Mouse (Mus musculus) brown adipose tissue, adult 24 weeks (tissue): ENCODE measurements around the gene Zfp58. TPM values are rescaled to one million over a fixed set of nuclear protein-coding genes. Genes with fewer than 3 reads are reported as not detected.
A peak's percentile ranks its signal among the peaks of the same experiment; 100 is the strongest.
"Not testable (repeated sequence)": the region's sequence is repeated elsewhere in the genome, so short reads cannot be mapped to it uniquely, and the experiment has no call there.

Source experiments
- H3K27ac ChIP-seq: fragments of 200-500 bp; replicated peaks from 2 replicates; pipeline ENCODE4 v1.5.1; 2012; ENCODE audit warnings: low read depth, mild to moderate bottlenecking, low read length
- H3K4me1 ChIP-seq: fragments of 200-500 bp; 2 replicates; pipeline ENCODE4 v1.6.1; 2012; ENCODE audit warnings: low read length, mixed read lengths; ENCODE audit not compliant: control insufficient read depth, insufficient read depth, insufficient read length
- H3K4me3 ChIP-seq: fragments of 200-500 bp; 2 replicates; pipeline ENCODE4 v1.5.1; 2012; ENCODE audit warnings: low read depth, mild to moderate bottlenecking, low read length, moderate library complexity; ENCODE audit not compliant: insufficient read depth
- polyA plus RNA-seq: library from polyadenylated mRNA; stranded (reverse); fragments of >200 nt; gene quantifications from 2 replicates; pipeline ENCODE4 v1.2.4, GENCODE M21; 2012; ENCODE audit not compliant: missing spikeins, insufficient read depth, insufficient read length

Gene Zfp58
- 3.1 and 4.8 TPM in 2 replicates for polyA plus RNA-seq

DNA sequence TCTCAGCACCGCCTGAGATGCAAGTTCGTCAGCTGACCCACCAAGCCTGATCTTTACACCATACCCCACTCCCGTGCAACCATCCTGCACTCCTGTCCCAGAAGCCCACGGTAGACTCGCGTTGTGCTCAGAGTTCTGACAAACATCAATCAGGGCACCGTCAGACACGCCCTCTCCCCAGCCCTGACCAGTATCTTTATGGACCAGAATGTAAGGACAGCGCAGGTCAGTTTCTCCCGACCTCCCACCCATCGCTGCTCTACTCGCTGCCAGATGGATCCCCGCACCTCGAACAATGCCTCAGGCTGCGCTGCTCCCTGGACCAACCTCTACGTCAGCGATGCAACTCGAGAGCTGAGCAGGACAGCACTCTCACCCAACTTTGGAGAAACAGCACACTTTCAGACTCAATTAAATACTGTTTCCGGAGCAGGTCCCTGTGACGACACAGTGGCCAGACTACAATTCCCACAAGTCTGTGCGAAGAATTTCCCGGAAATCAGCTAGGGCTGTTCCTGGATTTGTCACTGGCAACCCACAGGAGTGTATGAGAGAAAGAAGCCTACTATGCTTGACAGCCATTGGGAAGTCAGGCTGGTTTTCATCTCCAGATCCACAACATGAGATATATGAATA lies at the start of gene Zfp58:
Gene Zfp58, minus strand, starts transcription at position 472 of the 636 bp plus-strand sequence.
- peak within 1 kb of the TSS; percentile 99 for H3K4me3 ChIP-seq
- no peak within 1 kb of the TSS; the same call in 1 of the 2 replicates for H3K27ac ChIP-seq
- peaks cover 5% of the 10 kb centered on the region for H3K4me1 ChIP-seq

DNA sequence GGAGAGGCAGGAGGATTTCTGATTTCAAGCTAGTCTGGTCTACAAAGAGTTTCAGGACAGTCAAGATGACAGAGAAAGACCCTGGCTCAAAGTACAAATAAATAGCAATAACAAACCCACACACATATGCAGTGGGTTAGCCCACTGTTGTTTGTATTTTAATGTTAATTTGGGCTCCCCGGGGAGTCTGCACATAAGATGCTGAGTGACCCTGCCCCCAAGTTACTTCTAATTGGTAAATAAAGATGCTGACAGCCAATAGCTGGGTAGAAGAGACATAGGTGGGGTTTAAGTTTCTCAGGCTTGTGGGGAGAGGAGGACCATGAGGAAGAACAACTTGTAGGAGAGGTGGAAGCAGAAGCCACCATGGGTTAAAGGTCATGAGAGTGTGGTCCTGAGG lies 45.6 kb upstream of the Zfp58 start:
- H3K27ac ChIP-seq: no peak overlapping the region
- no peak overlapping the region for H3K4me3 ChIP-seq
- no peaks in the 10 kb centered on the region for H3K4me1 ChIP-seq

DNA sequence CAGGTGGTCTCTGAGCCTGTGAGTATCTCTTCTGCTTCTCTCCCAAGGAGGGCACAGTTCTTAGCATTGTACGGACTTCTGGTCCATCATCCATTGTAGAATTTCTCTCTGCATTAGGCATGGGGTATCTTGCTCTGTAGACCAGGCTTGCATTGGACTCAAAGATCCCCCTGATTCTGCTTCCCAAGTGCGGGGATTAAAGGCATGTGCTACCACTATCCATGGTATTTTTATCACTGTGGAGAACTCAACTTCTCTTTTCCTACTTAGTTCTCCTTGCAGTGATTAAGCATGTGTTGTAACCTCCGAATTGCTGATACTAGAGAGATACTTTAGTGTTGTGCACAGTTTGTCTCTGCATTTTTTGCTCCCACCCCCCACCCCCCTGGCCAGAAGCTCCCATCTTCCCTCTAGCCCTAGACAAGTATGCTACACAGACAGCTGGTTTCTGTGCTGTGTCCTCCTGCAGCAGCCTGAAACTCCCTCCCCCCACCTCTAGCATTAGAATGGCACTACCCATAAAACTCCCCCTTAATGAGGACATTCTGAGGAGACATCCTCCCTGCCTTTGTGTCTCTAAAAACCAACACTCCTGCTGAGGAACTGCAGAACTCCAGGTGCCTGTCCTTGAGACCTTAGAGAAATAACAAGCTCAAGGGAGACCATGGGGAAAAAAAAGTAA lies 26.8 kb upstream of the Zfp58 start:
- H3K4me1 ChIP-seq: no peaks in the 10 kb centered on the region
- H3K27ac ChIP-seq: no peak overlapping the region
- no peak overlapping the region for H3K4me3 ChIP-seq

DNA sequence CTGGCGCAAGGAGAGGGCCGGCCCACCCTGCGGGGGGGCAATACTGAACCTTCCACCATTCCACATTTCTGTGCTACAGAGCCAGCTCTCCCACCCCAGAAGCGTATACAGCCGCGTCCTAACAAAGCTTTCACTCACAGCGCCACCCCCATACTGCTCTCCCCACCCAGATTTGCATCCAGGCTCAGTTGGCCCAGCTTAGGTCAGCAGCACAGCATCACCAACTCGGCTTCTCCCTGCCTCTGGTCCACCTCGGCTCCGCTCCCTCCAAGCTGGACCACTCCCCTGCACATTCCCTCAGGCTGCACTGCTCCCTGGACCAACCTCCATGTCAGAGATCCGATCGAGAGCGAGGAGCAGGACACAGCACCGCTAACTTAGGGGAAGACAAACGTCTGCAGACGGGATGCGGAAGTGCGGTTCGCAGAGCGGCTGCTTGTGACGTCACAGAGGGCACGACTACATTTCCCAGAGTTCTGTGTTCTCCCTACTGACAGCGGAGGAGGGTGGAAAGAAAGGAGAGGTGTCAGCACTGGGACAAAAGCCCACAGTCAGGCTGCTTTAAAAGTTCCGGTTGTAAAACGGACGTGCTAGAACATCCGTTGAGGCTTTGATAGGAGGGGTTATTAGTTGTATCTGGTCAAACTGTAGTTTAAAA lies 25.5 kb upstream of the Zfp58 start, which contains the start of the genes Gm26965 and Zfp87:
Gene Gm26965, minus strand, starts transcription at position 399 of the 658 bp plus-strand sequence.
Gene Zfp87, minus strand, starts transcription at position 425 of the 658 bp plus-strand sequence.
- no peaks in the 10 kb centered on the region for H3K4me1 ChIP-seq
- no peak within 1 kb of the TSS for H3K27ac ChIP-seq
- peak within 1 kb of the TSS; percentile 74 for H3K4me3 ChIP-seq

DNA sequence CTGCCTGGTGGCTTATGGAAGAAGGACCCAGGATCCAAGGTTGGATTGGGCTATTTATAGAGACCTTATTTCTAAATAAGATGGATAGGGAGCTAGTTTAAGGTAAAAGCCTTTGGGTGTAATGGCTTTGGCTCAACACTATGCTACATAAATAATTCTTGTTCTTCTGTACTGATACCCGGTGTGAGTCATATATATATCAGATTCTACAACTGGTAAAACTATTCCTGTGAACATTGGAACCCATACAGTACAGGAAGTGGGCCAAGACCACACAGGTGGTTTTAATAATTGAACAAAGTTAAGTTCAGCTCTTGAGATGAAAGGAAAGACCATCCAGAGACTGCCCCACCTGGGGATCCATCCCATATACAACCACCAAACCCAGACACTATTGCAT lies 553 bp upstream of the Zfp58 start:
- H3K27ac ChIP-seq: no peak overlapping the region
- peaks cover 5% of the 10 kb centered on the region for H3K4me1 ChIP-seq
- H3K4me3 ChIP-seq: no peak overlapping the region

DNA sequence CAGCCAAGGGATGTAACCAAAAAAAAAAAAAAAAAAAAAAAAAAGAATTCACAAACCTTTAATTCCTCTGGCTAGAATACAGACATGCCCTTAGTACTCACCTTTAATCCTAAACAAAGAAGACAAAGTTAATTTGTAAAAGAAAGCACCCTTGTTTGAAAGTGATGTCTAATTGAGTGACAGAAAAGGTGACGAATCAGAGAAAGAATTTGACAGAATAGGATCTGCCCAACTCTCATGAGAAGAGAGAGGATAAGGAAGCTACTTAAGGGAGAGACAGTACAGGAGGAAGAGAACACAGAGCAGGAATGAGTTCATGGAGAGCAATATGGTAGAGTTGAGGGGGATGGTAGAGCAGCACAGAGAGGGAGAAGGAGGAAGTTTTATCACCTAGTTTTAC lies 4.7 kb downstream of the Zfp58 start:
- H3K4me3 ChIP-seq: no peak overlapping the region
- H3K4me1 ChIP-seq: peaks cover 5% of the 10 kb centered on the region
- no peak overlapping the region for H3K27ac ChIP-seq

DNA sequence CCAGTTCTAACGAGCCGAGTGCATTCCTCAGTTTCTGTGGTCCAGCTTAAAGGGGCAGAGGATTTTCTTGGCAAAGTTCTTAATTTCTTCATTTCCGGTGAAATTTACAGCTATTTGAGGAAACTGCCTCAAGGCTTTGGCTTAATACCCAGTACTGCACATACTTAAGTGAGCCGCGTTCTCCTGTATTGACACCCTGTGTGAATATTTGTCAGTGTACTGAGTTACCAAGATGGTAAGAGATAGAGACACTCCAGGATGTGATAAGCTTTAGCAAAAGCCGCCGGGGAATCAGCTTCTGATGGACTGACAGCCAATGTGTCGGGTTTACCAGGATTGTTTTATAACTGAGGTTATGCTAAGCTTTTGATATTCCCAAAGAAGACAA lies 15.9 kb downstream of the Zfp58 start:
- Histone ChIP-seq H3K27ac (peak overlapping the region; percentile 68), H3K4me1 (no peaks in the 10 kb centered on the region), H3K4me3 (peak overlapping the region; percentile 77)

DNA sequence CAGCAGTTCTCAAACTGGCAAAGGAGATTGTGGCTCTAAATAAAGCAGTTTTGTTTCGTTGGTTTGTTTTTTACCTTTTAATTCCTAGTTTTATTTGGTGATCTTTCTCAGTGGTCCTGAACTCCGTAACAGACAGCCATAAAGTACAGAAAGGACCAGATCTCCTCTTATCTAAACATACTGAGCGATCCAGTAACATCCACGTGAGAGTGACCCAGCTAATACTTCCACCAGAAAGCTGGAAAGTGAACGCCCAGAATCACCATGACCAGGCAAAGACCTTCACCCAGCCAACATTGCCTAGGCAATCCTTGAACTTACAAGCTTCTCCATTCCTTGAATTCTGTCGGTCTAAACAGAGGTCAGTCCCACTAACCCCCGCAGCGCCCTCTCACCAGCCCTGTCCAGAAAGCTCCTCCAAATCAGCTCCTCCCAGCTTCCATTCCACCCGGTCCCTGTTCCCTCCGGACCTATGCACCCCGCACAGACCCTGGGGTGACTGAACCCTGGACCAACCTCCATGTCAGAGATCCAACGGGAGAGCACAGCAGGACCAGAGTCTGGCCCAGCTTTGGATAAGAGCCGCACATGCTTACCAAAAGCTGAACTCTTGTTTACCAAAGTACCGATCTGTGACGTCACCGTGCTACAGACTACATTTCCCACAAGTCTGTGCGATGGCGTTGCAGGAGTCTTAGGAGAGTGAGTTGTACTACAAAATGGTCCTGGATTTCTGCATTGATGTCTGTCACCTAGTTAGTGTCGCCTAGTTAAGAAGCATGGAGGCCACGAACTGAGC lies 16.5 kb downstream of the Zfp58 start, which contains the start of gene Zfp874b:
Gene Zfp874b, minus strand, starts transcription at position 634 of the 799 bp plus-strand sequence.
- H3K4me3 ChIP-seq: peak within 1 kb of the TSS; percentile 77
- peak within 1 kb of the TSS; percentile 80 for H3K27ac ChIP-seq
- H3K4me1 ChIP-seq: no peaks in the 10 kb centered on the region

DNA sequence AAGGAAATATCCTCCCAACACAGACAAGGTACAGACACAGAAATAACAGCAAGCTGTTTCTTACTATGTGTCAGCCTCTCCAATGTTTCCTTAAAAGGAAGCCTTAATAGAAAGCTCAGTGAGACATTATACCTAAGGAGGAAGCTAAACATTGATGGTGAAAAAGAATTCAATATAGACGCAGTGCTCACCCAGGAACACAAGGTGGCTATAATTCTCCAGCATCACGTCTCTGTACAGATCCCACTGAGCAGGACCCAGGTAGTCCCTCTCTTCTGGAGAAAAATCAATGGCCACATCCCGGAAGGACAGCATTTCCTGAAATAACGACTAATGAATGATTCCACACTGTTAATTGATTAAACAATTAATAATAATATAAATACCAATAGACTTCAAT lies 18.8 kb downstream of the Zfp58 start:
- H3K4me3 ChIP-seq: no peak overlapping the region
- H3K27ac ChIP-seq: no peak overlapping the region
- H3K4me1 ChIP-seq: no peaks in the 10 kb centered on the region

DNA sequence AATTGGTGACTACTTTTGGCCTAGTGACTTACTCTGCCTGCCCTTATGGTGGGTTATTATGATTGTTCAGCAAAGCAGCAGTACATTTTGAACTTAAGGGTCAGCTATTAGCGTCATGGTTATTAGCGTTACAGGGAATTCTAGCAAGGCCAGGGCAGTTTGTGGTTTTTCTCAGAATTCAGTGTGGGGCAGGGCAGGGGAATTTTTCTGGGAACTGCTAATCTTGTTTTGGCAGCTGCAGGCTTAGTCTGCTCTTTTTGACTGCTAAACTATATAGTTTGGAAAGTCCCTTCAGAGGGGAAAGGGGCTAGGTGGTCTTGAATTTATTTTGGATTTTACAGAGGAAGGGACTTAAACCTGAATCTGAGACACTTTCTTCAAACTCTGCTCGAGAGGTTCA lies 31.1 kb downstream of the Zfp58 start:
- Histone ChIP-seq H3K27ac (no peak overlapping the region), H3K4me1 (no peaks in the 10 kb centered on the region), H3K4me3 (no peak overlapping the region)

DNA sequence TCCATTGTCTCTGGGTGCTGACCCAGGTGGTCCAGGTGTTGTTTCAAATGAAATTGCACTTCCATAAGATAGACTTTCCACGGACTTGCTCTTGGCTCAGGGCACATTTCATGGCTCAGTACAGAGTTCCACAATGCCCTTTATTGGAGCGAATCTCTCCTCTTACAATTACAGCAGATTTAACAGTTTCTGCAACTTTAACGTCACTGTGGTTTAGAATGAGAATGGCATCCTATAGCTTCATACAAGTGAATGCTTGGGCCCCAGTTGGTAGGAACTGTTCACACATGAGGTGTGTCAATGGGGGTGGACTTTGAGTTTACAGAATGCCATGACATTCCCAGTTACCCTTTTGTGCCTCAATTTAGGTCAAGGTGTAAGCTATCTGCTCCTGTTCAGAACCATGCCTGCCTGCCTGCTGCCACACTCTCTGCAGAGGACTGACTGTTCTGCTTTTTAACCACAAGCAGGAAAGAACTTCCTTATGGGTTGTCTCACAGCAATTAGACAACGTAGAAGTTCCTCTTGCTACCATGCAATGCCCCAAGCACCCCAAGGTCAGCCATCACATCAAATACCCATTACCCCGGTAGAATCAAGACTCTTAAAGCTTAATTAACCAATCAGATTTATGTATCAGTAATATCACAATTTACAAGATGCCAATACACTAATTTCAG lies 36.7 kb downstream of the Zfp58 start:
- H3K27ac ChIP-seq, H3K4me3 ChIP-seq, H3K4me1 ChIP-seq: not testable (repeated sequence)

DNA sequence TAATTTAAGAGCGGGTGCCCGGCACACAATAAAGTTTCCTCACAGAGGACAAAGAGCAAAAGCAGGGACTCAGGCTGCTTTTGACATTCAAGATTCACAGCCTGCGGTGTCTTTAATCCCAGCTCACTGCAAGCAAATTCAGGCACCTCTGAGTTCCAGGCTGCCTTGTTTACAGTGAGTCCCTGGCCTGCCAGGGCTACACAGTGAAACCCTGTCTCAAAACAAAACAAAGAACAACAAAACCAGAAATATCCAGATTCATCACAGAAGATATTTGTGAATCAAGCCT lies 48.4 kb downstream of the Zfp58 start:
- Histone ChIP-seq H3K4me1 (0 out of 2 replicates have a peak, but pooled peaks cover 2% of the 10 kb centered on the region), H3K4me3 (peak overlapping the region; percentile 86), H3K27ac (peak overlapping the region; percentile 66)

DNA sequence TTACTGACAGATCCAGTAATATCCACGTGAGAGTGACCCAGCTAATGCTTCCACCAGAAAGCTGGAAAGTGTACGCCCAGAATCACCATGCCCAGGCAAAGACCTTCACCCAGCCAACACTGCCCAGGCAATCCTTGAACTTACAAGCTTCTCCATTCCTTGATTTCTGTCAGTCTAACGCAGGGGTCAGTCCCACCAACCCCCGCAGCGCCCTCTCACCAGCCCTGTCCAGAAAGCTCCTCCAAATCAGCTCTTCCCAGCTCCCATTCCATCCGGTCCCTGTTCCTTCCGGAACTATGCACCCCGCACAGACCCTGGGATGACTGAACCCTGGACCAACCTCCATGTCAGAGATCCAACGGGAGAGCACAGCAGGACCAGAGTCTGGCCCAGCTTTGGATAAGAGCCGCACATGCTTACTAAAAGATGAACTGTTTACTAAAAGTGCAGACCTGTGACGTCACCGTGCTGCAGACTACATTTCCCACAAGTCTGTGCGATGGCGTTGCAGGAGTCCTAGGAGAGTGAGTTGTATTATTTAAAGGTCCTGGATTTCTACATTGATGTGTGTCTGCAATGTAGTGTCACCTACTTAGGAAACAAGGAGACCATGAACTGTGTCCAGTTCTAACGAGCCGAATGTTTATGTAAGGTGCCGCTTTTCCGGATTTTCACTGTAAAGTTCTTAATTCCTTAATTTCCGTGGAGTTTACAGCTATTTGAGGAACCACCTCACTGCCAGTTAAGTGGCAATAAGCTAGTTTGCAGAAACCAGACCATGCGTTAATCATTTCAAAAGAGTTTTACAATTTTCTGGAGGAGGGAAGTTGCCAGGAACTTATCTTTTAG lies 49.0 kb downstream of the Zfp58 start, which contains the start of gene Zfp874a:
Gene Zfp874a, minus strand, starts transcription at position 453 of the 849 bp plus-strand sequence.
- Histone ChIP-seq H3K4me1 (0 out of 2 replicates have a peak, but pooled peaks cover 2% of the 10 kb centered on the region), H3K27ac (peak within 1 kb of the TSS; percentile 66), H3K4me3 (peak within 1 kb of the TSS; percentile 86)
